Mouse (Mus musculus) heart, postnatal 10 days (tissue): ENCODE results near the gene Qprt. TPM values are rescaled to one million over a fixed set of nuclear protein-coding genes. Genes with fewer than 3 reads are reported as not detected.

ENCODE experiments used
- DNase-seq, 2 experiments: peaks; one replicate each; pipeline ENCODE4 v3.0.0; 2021
- intact Hi-C: fragments of 180-260 bp; cut with DNase I; formaldehyde crosslinking; loops from one replicate; pipeline ENCODE4 v1.15.1; 2025
- total RNA-seq, 2 experiments: library from RNA; stranded (reverse); gene quantifications; 2 replicates each; pipeline ENCODE4 v1.2.3; 2021

The Qprt gene
- total RNA-seq, result under 1 TPM in 1 of 2 experiments, not detected in 1; 0.29 TPM

DNA sequence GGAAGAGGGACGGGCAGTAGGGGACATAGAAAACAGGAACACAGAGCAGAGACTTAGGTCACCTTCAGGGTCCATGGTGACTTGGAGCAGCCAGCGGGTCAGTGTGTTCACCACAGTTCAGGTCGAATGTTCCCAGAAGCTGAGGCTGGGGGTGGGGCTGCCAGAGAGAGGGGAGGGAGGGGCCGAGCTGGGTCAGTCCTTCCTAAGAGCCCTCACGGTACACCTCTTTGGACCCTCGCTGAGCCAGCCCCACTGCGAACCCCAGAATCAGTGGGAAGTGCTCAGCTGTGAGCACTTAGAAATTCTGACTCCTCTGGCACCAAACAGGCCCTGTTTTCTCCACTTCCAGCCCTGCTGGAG lies at the start of gene Qprt:
Gene Qprt (minus strand): TSS at position 316 of the 360 bp plus-strand sequence.
- intact Hi-C loops, result no loop called here
- DNase-seq, result no peak

GRCm38 (mm10) chr7:127166501-127166900 lies 44.5 kb upstream of the Qprt start:
- DNase-seq, result no peak
- intact Hi-C loops, result no loop called here

- intact Hi-C loops, result no loop called here
- no peak for DNase-seq
Observed at GRCm38 (mm10) chr7:127165607-127166493, 43.8 kb upstream of the Qprt start.

GRCm38 (mm10) chr7:127164002-127164401 lies 42.0 kb upstream of the Qprt start:
- intact Hi-C loops, result no loop called here
- no peak for DNase-seq

GRCm38 (mm10) chr7:127162546-127162945 lies 40.5 kb upstream of the Qprt start:
- DNase-seq, result no peak
- intact Hi-C loops, result no loop called here

GRCm38 (mm10) chr7:127157548-127157947 lies 35.5 kb upstream of the Qprt start:
- DNase-seq, result no peak
- intact Hi-C loops, result no loop called here

- no peak for DNase-seq
- intact Hi-C loops, result no loop called here
Observed at GRCm38 (mm10) chr7:127153477-127153876, 31.5 kb upstream of the Qprt start.

DNA sequence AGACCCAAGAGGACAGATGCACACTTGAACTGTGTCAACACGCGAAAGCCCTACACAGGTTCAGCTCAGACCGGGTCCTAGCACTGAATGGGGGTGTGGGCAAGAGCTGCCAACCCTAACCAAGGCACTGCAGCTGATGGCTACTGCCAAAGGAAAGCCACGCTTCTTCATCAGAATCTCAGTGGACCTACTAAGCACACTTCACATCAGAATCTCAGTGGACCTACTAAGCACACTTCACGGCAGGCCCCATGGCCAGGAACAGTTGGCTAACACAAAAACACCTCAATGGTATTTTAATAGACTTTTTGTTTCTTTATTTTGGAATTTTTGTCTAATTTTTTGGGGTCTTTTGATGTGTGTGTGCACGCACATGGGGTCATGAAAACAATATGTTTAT lies 30.4 kb upstream of the Qprt start:
- no peak for DNase-seq
- intact Hi-C loops, result no loop called here

DNA sequence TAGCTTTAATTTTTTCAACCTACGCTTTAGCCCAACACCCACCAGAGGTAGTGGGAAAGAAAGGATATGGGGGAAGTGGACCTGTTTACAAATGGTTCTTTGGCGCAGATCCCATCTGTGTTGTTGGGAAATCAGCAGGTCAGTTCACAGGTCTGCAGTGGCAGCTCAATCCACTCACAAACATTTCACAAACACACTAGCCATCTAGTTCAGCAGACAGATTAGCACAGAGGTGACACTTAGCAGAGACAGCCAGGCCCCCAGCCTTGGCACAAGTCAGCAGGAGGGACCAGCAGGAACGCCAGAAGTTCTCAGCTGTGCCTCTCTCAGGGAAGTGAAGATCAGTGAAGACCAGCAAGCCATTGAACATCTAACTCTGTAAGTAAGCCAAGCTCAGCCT lies 25.9 kb upstream of the Qprt start:
- intact Hi-C loops, result no loop called here
- peak in 1 of 2 experiments; percentile 9 for DNase-seq

GRCm38 (mm10) chr7:127146267-127146603 lies 24.2 kb upstream of the Qprt start:
- intact Hi-C loops, result no loop called here
- no peak for DNase-seq

DNA sequence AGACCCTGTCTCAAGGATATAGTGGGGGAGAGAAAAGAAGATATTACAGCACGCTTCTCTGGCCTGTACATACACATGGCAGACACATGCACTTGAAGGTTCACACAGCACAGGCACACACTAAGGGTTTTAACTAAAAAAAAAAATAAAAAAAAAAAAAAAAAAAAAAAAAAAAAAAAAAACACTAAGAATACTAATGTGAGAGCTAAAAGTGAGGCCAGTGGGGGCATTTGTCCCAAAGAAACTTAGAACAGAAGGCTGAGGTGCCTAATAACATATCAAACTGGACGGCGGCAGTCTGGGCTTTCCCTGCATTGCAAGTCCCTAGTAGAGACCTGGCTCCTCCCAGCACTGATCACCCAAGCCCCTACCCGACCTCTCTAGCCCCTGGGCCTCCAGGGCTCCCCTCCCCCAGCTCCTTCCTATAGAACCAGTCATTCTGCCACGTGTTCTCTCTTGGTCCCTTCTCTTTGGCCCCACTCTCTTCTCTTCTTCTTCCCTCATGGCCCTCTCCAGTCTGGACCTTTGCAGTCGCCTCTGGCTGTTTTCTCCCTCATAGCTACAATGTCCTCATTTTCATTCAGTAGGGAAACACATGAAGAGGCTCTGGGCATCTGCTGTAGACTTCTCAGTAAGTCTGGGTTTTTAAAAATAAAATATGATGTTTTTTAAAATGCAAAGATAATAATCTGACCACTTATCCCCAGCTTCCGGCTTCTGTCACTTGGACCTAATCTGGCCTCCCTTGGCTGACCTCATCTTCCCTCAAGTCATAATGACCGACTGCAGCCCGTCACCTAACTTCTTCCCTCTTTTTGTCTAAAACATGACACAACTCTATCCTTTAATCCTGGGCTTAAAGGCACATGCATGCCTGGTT lies 23.6 kb upstream of the Qprt start:
- intact Hi-C loops, result no loop called here
- no peak for DNase-seq

DNA sequence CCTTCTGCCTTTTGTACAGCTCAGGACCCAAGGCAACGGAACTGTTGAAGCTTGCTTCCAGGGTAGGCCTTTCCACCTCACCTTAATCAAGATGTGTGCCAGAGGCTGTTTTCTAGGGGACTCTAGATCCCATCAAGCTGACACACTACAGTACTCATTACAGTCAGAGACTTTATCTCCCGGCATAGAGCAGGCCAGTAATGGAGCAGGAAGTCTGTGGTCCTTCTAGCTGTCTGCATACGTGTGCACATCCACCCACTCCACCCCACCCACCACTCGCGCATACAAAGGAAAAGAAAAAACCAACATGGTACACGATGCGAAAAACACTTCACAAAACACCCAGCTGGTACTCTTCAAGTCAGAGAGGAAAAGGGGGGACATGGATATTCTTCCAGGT lies 22.4 kb upstream of the Qprt start:
- DNase-seq, result no peak
- intact Hi-C loops, result loop anchor here (5.0 kb wide), 1 partner anchor 38 kb away; no protein-coding TSS in a partner anchor

GRCm38 (mm10) chr7:127142666-127143065 lies 20.6 kb upstream of the Qprt start:
- intact Hi-C loops, result loop anchor here (5.0 kb wide), 1 partner anchor 40 kb away; no protein-coding TSS in a partner anchor
- no peak for DNase-seq

DNA sequence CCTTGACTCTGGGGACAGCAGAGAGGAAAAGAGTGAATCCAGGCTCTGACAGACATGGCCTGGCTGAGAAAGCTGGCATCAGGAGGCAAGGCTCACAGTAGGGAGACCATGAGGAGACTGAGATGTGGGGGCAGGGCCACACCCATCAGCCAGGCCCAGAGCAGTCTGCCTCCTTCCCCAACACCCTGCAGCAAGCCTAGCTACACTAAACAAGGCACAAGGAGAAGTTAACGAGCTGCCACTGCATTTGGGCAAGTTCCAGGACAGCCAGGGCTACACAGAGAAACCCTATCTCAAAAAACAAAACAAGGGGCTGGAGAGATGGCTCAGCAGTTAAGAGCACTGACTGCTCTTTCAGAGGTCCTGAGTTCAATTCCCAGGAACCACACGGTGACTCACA lies 20.2 kb upstream of the Qprt start:
- DNase-seq, result no peak
- intact Hi-C loops, result loop anchor here (5.0 kb wide), 1 partner anchor 40 kb away; no protein-coding TSS in a partner anchor

GRCm38 (mm10) chr7:127140623-127141404 lies 18.8 kb upstream of the Qprt start:
- intact Hi-C loops, result loop anchor here (5.0 kb wide), 1 partner anchor 41 kb away; no protein-coding TSS in a partner anchor
- DNase-seq, result no peak

- DNase-seq, result no peak
- intact Hi-C loops, result no loop called here
Observed at GRCm38 (mm10) chr7:127139562-127139961, 17.5 kb upstream of the Qprt start.

DNA sequence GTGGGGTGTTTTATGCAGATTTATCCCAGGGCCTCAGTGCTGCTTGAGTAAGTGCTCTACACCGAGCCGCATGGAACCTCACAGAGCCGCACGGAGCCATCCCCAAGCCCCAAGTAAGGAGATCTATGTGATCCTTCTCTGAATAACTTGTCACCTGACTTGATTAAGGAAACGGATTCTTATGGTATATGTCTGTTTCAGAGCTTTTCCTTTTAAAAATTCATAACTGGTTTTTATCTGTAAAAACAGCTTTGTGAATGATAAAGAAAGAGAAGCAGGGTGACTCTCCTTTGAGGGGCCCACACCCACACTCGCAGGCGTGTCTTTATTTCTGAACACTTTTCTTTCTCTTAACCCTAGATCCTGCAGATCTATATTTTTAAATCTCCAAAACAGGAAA lies 17.1 kb upstream of the Qprt start:
- no peak for DNase-seq
- intact Hi-C loops, result no loop called here

DNA sequence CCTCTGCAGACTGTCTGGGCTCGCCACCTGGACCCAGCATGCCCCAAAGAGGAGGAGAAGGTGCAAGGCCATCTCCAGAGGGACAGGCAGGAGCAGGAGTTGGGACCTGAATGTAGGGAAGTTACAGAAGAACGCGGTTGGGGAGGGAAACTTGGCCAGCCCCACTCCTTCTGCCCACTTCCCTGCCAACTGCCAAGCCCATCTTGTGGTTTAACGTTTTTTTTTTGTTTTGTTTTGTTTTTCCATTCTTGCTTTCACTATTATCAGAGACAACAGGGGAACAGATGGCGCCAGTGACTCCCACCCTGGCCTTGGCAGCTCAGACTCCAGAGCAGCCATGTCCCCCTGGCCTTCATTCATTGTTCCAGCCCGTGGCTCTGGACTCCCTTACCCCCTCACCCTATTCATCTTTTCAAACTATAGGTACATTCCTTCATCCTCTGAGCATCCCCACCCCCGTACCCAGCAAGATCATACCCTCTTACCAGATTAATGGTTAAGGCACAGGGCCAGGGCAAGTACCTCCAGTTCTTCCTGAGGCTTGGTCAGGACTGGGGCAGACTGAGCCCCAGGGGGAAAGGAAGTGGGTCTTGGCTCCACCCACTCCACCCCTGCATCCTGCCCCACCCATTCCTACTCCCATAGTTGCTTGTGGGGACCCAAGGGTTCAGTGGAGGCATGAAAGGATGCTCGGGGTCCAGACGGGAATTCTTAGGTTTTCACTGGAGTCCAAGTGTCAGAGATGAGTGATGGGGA lies 15.4 kb upstream of the Qprt start, which contains the start of gene Spn:
Gene Spn (minus strand): TSS at position 562 of the 756 bp plus-strand sequence.
- DNase-seq, result no peak
- intact Hi-C loops, result no loop called here

DNA sequence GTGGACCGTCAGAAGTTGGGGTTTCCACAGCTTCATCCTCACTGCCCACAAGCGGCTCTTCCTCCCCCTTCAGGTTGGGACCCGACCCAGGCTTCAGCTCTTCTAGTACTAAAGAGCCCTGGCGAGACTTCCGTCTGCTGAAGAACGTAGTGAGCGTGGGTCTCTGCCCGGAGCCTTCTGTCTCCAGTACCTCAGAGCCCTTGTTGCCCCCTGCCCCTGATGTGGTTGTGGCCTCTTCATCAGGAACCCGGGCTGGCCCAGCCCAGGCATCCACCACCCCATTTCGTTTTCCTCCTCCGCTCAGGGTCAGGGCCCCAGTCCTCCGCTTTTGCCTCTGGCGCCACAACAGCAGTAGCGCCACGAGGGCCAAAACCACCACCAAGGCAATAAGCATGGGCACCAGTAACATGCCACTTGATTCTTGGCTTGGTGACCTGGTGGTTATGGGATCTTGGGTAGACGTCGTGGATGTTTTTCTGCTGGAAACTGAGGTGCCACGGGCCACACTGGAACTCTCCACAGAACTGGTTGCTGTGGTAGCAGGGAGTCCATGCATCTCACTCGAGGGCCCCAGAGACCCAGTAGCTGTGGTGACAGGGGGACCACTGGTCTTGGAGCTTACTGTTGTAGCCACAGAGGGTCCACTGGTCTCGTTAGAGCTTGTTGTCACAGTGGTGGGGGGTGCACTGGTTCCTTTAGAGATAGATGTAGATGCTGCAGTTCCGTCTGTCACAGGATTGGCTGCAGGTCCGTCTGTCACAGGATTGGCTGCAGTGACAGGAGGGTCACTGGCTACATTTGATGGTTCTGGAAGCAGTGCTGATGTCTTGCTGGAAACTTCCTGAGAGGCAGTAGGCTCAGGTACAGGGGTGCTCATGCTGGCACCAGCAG lies 14.4 kb upstream of the Qprt start:
- intact Hi-C loops, result no loop called here

More for the DNA sequence above, 14.4 kb upstream of the Qprt start:
- no peak for DNase-seq
